Mouse (Mus musculus) kidney, postnatal 25 days (tissue): ENCODE measurements around the gene Tmem110.

ENCODE experiments used
- DNase-seq, 2 experiments: peaks; one replicate each; pipeline ENCODE4 v3.0.0; 2021; ENCODE audit warnings: mixed read lengths in 2 of 2

Tmem110 gene

DNA sequence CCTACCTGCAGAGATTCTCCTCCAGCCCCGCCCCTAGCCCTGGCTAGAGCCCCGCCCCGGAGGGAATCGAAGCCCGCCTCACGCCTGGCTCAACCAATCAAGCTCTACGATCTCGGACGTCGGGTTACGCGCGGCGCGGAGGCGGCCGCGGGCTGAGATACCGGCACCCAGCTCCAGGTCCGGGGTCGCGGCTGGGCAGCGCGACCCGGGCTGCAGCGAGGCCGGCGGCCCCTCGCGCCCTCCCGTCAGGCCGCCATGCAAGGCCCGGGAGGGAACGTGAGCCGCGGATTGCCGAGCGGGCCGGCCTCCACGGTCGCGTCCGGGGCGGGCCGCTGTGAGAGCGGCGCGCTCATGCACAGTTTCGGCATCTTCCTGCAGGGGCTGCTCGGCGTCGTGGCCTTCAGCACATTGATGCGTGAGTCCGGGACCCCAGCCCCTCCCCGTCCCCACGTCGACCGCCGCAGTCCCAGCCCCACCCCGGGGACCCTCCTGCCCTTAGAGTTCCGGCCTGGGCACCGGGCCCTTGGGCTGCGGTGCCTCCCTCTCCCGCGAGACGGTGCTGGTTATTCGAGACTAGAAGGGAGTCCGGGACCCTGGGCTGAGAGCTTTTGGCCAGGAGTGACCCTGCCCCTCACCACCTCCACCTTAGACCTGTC lies at the start of gene Tmem110:
Gene Tmem110, plus strand, starts transcription at position 115 of the 656 bp plus-strand sequence.
- DNase-seq: peak; percentile 93 to 95

GRCm38 (mm10) chr14:30784614-30785013 lies 40.8 kb upstream of the Tmem110 start:
- DNase-seq: no peak

DNA sequence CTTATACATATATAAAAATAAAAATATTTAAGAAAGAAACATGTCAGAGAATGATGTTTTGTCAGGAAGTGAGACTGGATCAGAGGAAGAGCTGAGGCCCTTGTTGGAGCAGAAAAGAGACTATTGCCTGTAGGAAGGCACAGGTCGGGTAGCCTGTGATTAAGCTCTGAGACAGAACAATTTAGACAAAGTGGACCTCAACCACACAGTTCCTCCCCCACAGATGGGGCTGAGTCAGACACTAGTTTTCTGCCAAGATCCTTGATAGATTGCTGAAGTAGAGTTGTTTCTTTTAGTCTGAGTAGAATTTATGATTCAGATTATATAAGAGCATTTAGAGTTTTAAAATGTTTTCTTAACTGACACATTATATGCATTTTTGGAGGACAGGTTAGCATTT lies 35.9 kb upstream of the Tmem110 start:
- DNase-seq: no peak

- DNase-seq: no peak
These were observed 32.5 kb upstream of the Tmem110 start for GRCm38 (mm10) chr14:30792871-30793270.

DNA sequence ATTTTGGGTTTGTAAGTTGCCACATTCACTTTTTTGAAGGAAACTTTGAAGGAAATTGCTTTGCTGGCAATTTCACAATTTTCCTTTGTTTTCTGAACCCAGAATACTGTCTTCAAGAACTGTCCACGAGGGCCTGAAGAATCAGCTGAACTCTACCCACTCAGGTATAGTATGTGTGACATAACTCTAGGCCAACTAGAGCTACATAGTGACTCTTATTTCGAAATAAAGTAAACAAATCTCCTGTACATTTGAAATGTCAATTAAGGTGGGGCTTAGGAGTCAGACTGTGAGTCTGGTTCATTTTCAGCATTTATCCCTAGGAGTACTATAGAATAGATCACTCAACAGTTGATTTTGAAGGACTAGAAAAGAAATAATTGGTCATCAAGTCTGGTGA lies 23.6 kb upstream of the Tmem110 start:
- no peak for DNase-seq

DNA sequence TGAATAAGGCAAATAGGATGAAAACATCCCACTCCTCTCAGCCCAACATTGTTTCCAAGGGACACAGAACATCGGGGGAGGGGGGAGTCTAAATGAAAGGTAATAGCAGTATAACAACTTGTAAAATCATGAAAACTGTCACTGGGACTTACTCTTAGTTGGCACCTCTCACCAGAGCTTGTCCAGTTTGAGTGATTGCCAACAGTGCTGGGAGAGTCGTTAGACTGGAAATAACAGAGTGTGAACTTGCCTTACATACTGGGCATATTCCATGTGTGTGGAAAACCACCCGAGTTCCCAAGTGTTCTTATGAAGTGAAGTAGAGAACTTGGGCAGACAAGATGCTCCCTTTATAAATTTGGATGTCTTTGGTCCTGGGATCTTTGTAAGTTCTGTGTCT lies 4.3 kb upstream of the Tmem110 start:
- no peak for DNase-seq

GRCm38 (mm10) chr14:30824456-30824995 lies 864 bp upstream of the Tmem110 start:
- DNase-seq: no peak

GRCm38 (mm10) chr14:30825021-30825475 lies 342 bp upstream of the Tmem110 start:
- DNase-seq: no peak

DNA sequence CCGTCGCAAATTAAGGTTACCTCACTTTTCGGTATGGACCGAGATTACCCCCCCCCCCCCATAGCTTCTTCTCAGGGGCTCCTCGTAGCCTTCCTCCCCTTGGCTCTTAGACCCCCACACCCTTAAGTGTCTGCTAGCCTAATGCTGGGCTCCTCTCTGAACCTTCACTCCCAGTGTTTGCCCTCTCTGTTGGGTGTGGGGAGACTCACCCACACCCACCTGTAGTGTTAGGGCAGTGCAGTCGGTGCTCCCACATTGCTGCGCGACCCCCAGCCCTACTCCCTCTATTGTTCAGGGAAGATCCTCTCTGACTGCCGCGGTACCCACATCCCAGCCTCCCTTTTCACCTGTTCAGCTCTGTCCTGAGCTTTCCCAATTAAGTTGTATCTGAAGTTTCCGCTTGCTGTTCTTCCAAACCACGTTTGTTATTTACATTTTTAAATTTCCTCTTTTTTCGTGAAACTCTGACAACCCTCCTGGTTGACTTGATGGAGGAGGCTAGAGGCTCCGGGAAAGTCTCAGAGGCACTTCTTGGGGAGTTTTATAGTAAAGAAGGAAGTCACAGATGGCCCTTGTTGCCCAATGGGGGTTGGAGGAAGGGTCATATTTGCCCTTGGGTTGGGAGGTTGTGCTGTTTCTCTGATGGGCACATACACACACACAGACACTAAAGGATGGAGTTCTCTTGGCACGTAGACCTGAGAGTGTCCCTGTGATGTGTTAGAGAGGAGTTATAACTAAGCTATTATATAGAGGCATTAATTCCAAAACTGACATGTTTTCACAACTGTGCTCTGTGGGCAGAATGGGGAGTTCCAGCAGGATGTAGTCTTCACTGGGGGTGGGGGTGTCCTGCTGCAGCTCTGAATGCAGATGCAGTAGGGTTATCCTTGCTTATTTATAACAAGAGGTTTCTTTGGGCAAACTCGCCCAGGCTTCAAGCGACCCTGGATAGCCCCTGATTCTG lies 1.1 kb downstream of the Tmem110 start:
- no peak for DNase-seq

DNA sequence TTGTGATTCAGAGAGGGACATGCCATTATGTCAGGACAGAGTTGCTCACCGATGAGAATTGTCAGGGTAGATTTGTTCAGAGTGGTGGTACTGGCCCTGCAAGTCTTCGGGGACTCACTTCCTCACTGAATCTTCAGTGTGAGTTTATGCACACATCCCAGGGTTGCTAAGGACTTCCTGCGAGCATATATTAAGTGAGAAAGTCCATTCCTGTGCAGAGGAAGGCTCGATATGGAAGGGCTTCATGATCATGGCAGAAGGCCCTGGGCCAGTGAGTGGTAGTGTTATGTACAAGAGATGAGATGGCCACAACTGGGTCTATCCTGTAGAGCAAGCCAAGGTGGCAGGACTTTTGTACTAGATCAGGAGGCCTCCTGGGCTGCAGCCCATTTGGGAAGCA lies 2.1 kb downstream of the Tmem110 start:
- no peak for DNase-seq

DNA sequence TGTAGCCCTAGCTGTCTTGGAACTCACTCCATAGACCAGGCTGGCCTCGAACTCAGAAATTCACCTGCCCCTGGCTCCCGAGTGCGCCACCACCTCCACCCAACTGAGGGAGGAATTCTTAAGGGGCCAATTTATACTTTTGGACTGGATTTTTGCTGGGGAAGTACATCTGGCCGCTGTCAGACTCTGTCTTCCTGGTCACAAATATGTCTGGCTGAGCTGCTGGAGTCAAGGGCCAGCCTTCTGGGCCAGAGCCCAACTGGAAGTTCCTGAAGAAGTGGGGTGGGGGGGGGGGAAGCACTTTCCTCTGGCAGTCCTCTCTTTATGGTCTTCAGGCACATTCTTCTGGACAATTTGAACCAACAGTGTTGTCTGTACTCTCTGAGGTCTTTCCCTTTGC lies 2.7 kb downstream of the Tmem110 start:
- peak; percentile 46 to 62 for DNase-seq

DNA sequence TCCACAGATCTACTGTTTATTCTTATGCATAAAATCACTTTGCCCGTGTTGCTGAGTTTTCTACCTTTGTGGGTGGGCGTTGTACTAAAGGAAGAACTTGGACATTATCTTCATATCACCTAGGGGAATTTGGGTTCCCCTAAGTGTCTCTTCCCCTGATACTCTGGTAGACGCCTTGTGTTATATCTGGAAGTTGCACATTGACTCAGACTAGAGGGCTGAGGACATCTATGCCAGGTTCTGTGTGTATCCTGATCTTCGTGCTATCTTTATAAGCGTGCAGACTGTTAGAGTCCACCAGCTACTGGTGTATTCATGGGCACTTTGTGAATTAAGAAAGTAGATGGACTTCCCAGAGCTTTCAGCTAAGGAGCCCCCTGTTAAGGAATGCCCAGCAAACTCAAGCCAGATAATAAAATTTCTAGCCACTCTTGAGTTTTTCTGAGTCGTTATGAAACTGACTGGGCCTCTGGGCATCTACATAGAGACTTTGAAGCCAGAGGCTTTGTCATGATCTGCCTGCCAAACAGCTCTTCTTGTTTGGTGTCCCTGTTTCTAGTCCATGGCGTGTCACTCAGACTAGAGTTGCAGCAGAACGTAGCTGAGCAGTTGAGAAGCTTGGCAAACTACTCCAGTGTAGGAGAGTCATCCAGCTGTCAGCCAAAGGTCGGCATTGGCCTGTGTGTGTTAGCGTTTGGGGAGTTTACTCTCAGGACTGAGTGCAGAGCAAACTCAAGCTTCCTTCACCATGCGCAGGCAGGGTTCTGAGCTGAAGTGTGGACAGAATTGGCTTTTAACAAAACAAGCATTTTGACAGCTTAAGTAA lies 3.5 kb downstream of the Tmem110 start:
- DNase-seq: peak; percentile 51 to 62

GRCm38 (mm10) chr14:30837416-30837996 lies 12.1 kb downstream of the Tmem110 start:
- DNase-seq: no peak

GRCm38 (mm10) chr14:30843701-30844100 lies 18.3 kb downstream of the Tmem110 start:
- no peak for DNase-seq

DNA sequence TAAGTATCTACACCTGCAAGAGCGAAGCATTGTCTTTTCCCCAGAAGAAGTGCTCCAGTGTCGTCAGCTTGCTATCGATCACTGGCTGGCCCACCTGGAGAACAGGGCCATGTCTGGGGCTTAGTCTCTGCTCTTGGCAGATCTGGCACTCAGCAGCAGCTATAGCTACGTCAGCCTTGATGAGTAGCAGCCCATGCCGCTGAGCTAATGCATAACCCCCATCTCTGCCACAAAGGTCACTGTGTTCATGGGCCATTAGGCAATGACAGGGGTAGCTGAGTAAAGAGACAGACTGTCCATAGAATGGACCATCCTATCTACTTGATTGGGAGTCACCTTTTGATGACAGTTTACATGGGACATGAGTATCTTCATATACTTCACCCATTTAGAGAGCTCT lies 25.1 kb downstream of the Tmem110 start:
- DNase-seq: peak in 1 of 2 experiments; percentile 15

- peak in 1 of 2 experiments; percentile 19 for DNase-seq
These were observed 26.9 kb downstream of the Tmem110 start for GRCm38 (mm10) chr14:30852325-30852724.

GRCm38 (mm10) chr14:30855316-30855715 lies 29.9 kb downstream of the Tmem110 start:
- peak in 1 of 2 experiments; percentile 31 for DNase-seq

DNA sequence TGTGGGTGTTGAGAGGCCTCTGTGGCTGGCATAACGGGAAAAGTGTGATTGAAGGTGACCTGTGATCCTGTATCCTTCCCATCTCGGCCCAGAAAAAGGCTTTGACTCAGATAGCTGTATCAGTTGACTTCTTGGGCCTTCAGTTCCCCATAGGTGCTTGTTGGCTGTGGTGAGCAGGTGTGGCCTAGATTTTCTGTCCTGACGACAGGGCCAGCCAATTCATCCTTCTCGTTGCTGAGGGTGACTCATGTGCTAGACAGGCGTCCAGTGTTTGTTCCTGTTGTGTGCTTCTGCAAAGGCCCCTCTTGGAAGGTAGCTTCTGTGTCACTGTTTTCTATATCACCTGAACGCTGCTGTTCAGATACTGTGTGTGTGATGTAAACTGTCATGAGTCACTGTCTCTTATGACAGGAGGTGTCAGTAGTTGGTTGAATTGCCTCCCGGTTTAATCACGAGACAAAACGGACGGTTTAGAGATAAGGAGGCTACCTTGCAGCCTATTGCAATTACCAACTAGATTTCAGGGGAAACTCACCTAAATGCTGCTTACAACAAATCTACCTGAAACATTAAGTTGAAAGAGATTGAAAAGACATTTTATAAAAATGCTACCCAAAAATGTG lies 31.6 kb downstream of the Tmem110 start:
- DNase-seq: no peak

- peak; percentile 57 to 62 for DNase-seq
These were observed 32.6 kb downstream of the Tmem110 start for GRCm38 (mm10) chr14:30857990-30858389.

DNA sequence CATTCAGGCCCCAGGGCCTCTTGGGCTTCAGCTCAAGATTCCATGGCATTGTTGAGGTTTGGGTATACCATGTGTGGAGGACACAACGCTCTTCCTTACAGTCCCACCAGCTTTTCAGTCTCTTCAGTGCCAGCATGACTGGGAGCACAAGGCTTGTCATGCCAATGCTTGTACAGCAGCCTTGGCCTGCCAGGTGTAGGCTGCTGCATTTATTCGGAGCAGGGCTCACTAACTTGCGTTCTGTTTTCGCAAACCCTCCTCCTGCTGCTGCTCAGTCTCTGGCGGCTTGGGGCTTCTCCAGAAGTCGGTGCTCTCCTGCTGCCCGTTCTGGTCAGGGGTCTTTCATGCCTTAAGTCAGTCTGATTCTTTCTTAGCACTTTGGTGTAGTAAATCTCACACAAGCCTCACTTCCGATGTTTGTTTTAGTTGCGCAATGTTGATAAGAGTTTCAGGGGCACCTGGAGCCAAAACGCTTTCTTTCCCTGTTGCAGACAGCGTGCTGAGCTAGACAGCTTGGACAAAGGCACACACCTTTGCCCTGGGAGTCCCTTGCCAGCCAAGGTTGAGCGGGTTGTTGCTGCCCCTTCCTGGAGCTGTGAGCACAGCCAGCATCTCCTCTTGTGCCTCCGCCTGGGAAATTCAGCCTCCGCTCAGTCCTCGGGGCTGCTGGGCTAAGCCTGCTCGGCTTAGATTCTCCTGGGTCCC lies 36.2 kb downstream of the Tmem110 start:
- DNase-seq: peak; percentile 24 to 60

- no peak for DNase-seq
These were observed 37.0 kb downstream of the Tmem110 start for GRCm38 (mm10) chr14:30862368-30862767.
